Mouse (Mus musculus): ENCODE measurements around the gene Inpp5k. TPM values are rescaled to one million over a fixed set of nuclear protein-coding genes. Genes with fewer than 3 reads are reported as not detected.

Inpp5k gene
- polyA plus RNA-seq (2014; fragmentation: Nextera tagmentation; extraction: Ambion mirVana), result 42.3 and 44.9 TPM in 2 replicates

DNA sequence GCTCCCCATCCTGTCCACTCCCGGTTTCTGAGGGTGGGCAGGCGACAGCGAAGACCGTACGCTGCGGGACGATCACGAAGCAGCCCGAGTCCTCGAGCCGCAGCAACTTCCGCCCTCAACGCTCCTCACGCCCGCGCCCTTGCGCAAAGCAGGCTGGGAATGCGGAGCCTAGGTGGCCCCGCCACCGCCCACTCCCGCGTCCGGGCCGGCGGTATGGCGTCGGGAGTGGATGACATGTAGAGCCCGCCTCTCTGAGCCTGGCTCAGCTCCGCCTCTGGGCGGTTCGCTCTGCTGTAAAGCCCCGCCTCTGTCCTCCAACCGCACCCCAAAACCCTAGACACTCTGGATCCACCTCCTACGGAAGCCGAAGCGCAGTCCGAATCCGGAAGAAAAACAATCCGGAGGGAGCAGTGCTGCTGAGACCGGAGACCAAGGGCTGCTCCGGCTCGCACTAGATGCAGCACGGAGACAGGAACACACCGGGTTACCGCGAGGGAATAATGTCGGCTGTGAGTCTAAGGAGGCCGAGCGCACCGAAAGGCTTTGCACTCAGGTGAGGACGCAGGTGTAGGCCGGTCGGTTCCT, at the start of gene Inpp5k:
Gene Inpp5k (plus strand): TSS at position 344 of the 585 bp plus-strand sequence.
- peak within 1 kb of the TSS; percentile 79 for H3K4me2 ChIP-seq (replicated peaks)
- peaks cover 53% of the 10 kb centered on the region for H3K36me3 ChIP-seq (replicated peaks; ENCODE audit: control insufficient read depth, insufficient read depth)
- DNase-seq (ENCODE audit: low spot score), result peak; percentile 95
- peak; percentile 99 for ATAC-seq (ENCODE audit: low FRiP score)
- H3K4me1 ChIP-seq (replicated peaks; ENCODE audit: control insufficient read depth, insufficient read depth, low read length), result peaks cover 22% of the 10 kb centered on the region
- WGBS, result under 1% methylated on average over 53 of the region's 53 CpGs
- no peaks in the 10 kb centered on the region for H3K27me3 ChIP-seq (ENCODE audit: control insufficient read depth, insufficient read depth, low read length)
- peak within 1 kb of the TSS; percentile 72 for H3K4me3 ChIP-seq (replicated peaks; ENCODE audit: low read length)
- no peaks in the 10 kb centered on the region for H3K9me3 ChIP-seq (ENCODE audit: control insufficient read depth, low read length)
- peak within 1 kb of the TSS; percentile 84 for H3K27ac ChIP-seq
- peak within 1 kb of the TSS; percentile 75 for H3K9ac ChIP-seq

DNA sequence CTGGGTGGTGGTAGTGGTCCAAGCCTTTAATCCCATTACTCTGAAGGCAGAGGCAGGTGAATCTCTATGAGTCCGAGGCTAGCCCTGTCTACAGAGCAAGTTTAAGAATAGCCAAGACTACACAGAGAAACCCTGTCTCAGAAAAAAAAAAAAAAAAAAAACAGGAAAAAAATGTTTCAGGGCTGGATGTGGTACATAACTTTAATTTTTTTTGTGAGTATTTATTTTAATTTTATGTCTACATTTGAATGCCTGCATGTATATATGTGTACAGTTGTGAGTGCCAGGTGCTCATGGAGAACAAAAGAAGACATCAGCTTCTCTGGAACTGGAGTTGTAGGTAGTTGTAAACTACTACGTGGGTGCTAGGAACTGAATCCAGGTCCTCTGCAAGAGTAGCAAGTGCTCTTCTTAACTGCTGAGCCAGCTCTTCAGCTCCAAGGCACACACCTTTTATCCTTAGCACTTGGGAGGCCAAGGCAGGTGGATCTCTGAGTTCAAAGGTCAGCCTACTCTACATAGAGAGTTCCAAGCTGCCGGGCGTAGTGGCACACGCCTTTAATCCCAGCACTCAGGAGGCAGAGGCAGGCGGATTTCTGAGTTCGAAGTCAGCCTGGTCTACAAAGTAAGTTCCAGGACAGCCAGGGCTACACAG, 49.2 kb upstream of the Inpp5k start:
- Histone ChIP-seq H3K27ac (no peak overlapping the region), H3K9me3 (ENCODE audit: control insufficient read depth, low read length) (no peaks in the 10 kb centered on the region), H3K36me3 (replicated peaks; ENCODE audit: control insufficient read depth, insufficient read depth) (no peaks in the 10 kb centered on the region), H3K4me3 (replicated peaks; ENCODE audit: low read length) (no peak overlapping the region), H3K27me3 (ENCODE audit: control insufficient read depth, insufficient read depth, low read length) (no peaks in the 10 kb centered on the region), H3K4me1 (replicated peaks; ENCODE audit: control insufficient read depth, insufficient read depth, low read length) (no peaks in the 10 kb centered on the region), H3K9ac (no peak overlapping the region), H3K4me2 (replicated peaks) (no peak overlapping the region)
- no peak for DNase-seq (ENCODE audit: low spot score)
- 95% methylated on average over 7 of the region's 7 CpGs for WGBS
- no peak for ATAC-seq (ENCODE audit: low FRiP score)

DNA sequence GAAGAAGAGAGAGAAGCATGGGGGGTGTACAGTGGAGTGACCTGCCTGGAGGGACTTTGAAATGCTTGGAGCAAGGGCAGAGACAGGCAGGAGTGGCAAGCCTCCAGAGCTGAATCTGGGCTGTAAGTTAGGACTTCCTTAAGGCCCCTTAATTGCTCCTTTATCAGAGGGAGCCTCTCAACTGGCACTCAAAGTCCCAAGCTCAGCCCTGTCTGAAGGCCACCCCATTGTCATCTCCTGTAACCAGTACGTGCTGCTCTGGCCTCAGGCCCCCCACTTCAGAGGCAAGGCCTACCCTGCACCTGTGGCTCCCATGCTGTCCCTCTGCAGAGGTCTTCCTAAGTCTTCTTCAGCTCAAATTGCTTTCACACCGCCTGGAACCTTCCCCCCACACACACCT, 47.3 kb upstream of the Inpp5k start:
- ATAC-seq (ENCODE audit: low FRiP score) (no peak), DNase-seq (ENCODE audit: low spot score) (no peak)
- no peak overlapping the region for H3K9ac ChIP-seq
- no peaks in the 10 kb centered on the region for H3K36me3 ChIP-seq (replicated peaks; ENCODE audit: control insufficient read depth, insufficient read depth)
- no peaks in the 10 kb centered on the region for H3K9me3 ChIP-seq (ENCODE audit: control insufficient read depth, low read length)
- H3K27me3 ChIP-seq (ENCODE audit: control insufficient read depth, insufficient read depth, low read length), result no peaks in the 10 kb centered on the region
- H3K4me2 ChIP-seq (replicated peaks), result no peak overlapping the region
- no peak overlapping the region for H3K27ac ChIP-seq
- no peak overlapping the region for H3K4me3 ChIP-seq (replicated peaks; ENCODE audit: low read length)
- 78% methylated on average over 2 of the region's 2 CpGs for WGBS
- peaks cover 5% of the 10 kb centered on the region; the same call in 1 of the 2 replicates for H3K4me1 ChIP-seq (replicated peaks; ENCODE audit: control insufficient read depth, insufficient read depth, low read length)

DNA sequence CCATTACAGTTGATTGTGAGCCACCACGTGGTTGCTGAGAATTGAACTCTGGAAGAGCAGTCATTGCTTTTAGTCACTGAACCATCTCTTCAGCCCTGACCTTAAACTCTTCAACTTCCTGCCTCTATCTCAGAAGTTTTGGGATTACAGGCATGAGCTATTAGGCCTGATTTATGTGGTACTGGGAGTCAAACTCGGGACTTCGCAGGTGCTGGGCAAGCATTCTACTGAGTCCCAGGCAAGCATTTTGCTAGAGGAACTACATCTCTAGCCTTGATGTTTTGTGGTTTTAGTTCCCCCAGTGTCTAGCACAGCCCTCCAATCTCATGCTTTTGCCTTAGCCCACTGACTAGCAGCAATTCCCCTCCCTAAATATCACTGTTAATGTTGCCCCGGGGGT, 45.7 kb upstream of the Inpp5k start:
- Histone ChIP-seq H3K9ac (no peak overlapping the region), H3K4me1 (replicated peaks; ENCODE audit: control insufficient read depth, insufficient read depth, low read length) (peaks cover 20% of the 10 kb centered on the region)
- ATAC-seq (ENCODE audit: low FRiP score), result no peak

DNA sequence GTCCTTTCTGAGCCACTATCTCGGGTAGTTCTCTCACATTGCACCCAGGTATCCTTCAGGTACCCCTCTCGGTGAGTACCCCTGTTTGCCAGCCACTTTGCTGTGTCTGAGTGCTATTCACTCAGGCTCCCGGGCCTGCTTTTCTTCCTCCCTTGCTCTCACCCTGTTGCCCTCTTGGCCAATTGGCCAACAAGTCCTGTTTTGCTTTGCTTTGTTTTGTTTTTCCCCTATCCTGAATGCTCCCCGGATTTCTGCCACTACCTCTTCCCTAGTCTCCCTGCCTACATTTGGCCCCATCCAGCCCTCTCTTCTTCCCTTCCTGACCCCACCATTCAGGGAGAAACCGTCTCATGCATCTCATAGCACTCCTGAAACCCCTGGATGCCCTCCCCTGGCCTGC, 44.8 kb upstream of the Inpp5k start:
- peaks cover 25% of the 10 kb centered on the region for H3K4me1 ChIP-seq (replicated peaks; ENCODE audit: control insufficient read depth, insufficient read depth, low read length)
- no peak overlapping the region for H3K27ac ChIP-seq
- no peak overlapping the region for H3K9ac ChIP-seq
- H3K4me3 ChIP-seq (replicated peaks; ENCODE audit: low read length), result no peak overlapping the region
- H3K9me3 ChIP-seq (ENCODE audit: control insufficient read depth, low read length), result no peaks in the 10 kb centered on the region
- no peak for ATAC-seq (ENCODE audit: low FRiP score)
- 83% methylated on average over 5 of the region's 5 CpGs for WGBS
- no peaks in the 10 kb centered on the region for H3K36me3 ChIP-seq (replicated peaks; ENCODE audit: control insufficient read depth, insufficient read depth)
- no peak for DNase-seq (ENCODE audit: low spot score)
- H3K4me2 ChIP-seq (replicated peaks), result no peak overlapping the region
- no peaks in the 10 kb centered on the region for H3K27me3 ChIP-seq (ENCODE audit: control insufficient read depth, insufficient read depth, low read length)

More for the DNA sequence above, 45.7 kb upstream of the Inpp5k start:
- Histone ChIP-seq H3K27me3 (ENCODE audit: control insufficient read depth, insufficient read depth, low read length) (no peaks in the 10 kb centered on the region), H3K36me3 (replicated peaks; ENCODE audit: control insufficient read depth, insufficient read depth) (no peaks in the 10 kb centered on the region), H3K9me3 (ENCODE audit: control insufficient read depth, low read length) (no peaks in the 10 kb centered on the region), H3K4me2 (replicated peaks) (no peak overlapping the region), H3K4me3 (replicated peaks; ENCODE audit: low read length) (no peak overlapping the region), H3K27ac (no peak overlapping the region)
- 87% methylated on average over 4 of the region's 4 CpGs for WGBS
- DNase-seq (ENCODE audit: low spot score), result no peak

DNA sequence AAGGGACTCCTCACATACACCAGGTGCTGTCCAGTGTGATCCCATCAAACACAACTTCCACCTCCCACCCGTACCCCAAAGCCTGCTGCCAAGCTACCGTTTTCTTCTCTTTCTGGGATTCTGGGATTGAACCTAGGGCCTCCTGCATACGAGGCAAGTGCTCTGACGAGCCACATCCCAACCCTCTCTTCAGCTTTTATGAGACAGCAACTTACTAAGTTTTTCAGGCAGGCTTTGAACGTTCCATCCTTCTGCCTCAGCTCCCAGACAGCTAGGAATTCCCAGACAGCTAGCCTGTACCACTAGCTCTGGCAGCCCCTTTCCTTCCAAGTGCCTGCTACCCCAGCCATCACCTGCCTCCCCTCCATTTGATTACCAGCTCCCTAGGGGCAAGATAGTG, 43.8 kb upstream of the Inpp5k start:
- H3K9me3 ChIP-seq (ENCODE audit: control insufficient read depth, low read length), result no peaks in the 10 kb centered on the region
- no peak overlapping the region for H3K4me3 ChIP-seq (replicated peaks; ENCODE audit: low read length)
- H3K4me1 ChIP-seq (replicated peaks; ENCODE audit: control insufficient read depth, insufficient read depth, low read length), result peaks cover 25% of the 10 kb centered on the region
- no peaks in the 10 kb centered on the region for H3K27me3 ChIP-seq (ENCODE audit: control insufficient read depth, insufficient read depth, low read length)
- no peaks in the 10 kb centered on the region for H3K36me3 ChIP-seq (replicated peaks; ENCODE audit: control insufficient read depth, insufficient read depth)
- H3K9ac ChIP-seq, result peak overlapping the region; percentile 97; the same call in 1 of the 2 replicates
- 83% methylated on average over 5 of the region's 5 CpGs for WGBS
- peak overlapping the region; percentile 87 for H3K4me2 ChIP-seq (replicated peaks)
- no peak for ATAC-seq (ENCODE audit: low FRiP score)
- no peak for DNase-seq (ENCODE audit: low spot score)
- H3K27ac ChIP-seq, result 0 out of 2 replicates have a peak overlapping the region, but pooled peaks have one; percentile 91

DNA sequence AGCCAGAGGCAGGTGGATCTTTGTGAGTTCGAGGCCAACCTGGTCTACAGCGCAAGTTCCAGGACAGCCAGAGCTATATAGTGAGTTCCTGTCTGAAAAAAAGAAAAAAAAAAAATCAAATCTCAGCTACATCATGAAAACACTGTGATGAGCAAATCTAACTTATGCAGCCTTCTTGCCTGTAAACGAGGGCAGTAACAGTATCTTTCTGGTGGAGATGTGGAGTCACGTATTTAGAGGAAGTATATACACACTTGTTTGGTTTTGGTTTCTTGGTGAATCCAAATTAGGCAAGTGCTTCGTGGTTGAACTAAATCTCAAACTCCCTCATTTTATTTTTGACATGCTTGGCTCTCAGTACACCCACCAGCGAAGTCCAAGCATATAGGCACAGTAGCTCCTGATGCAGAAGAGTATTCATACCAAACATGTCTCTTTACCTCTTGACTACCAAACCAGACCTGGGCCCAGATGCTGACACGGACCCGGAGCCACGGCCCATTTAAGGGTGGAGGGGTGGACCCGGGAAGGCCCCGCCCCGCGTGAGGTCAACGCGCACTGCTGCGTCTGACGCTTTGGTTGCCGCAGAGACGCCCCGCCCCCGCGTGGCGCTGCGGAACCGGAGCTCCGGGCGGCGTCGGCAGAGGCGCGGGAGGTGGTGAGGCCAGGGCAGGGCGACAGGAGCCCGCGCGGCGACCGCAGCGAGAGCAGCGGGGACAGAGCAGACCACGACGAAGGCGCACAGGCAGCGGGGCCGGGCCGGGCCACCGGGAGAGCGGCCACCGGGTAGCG, 43.1 kb upstream of the Inpp5k start, which contains the start of gene Pitpna:
Gene Pitpna (plus strand): TSS at position 605 of the 792 bp plus-strand sequence.
- peak within 1 kb of the TSS; percentile 97 for H3K9ac ChIP-seq
- H3K27ac ChIP-seq, result peak within 1 kb of the TSS; percentile 91
- peaks cover 5% of the 10 kb centered on the region; the same call in 1 of the 2 replicates for H3K36me3 ChIP-seq (replicated peaks; ENCODE audit: control insufficient read depth, insufficient read depth)
- ATAC-seq (ENCODE audit: low FRiP score) (peak; percentile 94), DNase-seq (ENCODE audit: low spot score) (peak; percentile 92)
- peaks cover 25% of the 10 kb centered on the region for H3K4me1 ChIP-seq (replicated peaks; ENCODE audit: control insufficient read depth, insufficient read depth, low read length)
- H3K9me3 ChIP-seq (ENCODE audit: control insufficient read depth, low read length), result no peaks in the 10 kb centered on the region
- no peaks in the 10 kb centered on the region for H3K27me3 ChIP-seq (ENCODE audit: control insufficient read depth, insufficient read depth, low read length)
- H3K4me3 ChIP-seq (replicated peaks; ENCODE audit: low read length), result peak within 1 kb of the TSS; percentile 94
- H3K4me2 ChIP-seq (replicated peaks), result peak within 1 kb of the TSS; percentile 87
- 4% methylated on average over 46 of the region's 49 CpGs for WGBS

DNA sequence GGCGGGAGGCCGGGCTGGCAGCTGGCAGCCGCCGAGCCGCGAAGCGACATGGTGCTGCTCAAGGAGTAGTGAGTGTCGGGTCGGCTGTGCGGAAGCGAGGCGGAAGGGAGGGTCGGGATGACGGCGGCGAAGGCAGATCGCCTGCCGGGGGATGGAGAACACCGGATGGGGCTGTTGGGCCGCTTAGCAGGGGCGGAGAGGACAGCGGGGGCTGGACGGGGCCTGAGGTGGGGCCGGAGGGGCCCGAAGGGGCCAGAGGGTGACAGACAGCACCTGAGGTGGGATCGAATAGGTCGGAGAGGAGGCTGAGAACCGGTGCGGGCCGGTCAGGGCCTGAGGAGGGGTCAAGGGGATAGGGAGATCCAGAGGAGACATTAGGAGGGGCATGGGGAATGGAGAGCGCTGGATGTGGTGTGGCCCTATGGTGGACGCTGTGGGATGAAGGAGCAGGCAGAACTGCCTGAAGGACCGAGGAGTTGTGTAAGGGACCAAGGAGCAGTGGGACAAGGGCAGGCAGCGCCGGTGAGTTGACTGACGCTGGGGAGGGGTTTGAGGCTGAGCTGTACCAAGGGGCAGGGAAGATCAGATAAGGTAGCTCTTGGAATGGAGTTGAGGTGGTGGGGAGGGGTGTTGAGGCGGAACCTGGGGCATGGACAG, 42.4 kb upstream of the Inpp5k start:
- Histone ChIP-seq H3K27me3 (ENCODE audit: control insufficient read depth, insufficient read depth, low read length) (no peaks in the 10 kb centered on the region), H3K9ac (peak overlapping the region; percentile 97), H3K4me3 (replicated peaks; ENCODE audit: low read length) (peak overlapping the region; percentile 94), H3K9me3 (ENCODE audit: control insufficient read depth, low read length) (no peaks in the 10 kb centered on the region), H3K4me2 (replicated peaks) (peak overlapping the region; percentile 87), H3K27ac (peak overlapping the region; percentile 91), H3K36me3 (replicated peaks; ENCODE audit: control insufficient read depth, insufficient read depth) (peaks cover 12% of the 10 kb centered on the region), H3K4me1 (replicated peaks; ENCODE audit: control insufficient read depth, insufficient read depth, low read length) (peaks cover 25% of the 10 kb centered on the region)
- DNase-seq (ENCODE audit: low spot score), result no peak
- ATAC-seq (ENCODE audit: low FRiP score), result peak; percentile 77
- 1% methylated on average over 37 of the region's 37 CpGs for WGBS

DNA sequence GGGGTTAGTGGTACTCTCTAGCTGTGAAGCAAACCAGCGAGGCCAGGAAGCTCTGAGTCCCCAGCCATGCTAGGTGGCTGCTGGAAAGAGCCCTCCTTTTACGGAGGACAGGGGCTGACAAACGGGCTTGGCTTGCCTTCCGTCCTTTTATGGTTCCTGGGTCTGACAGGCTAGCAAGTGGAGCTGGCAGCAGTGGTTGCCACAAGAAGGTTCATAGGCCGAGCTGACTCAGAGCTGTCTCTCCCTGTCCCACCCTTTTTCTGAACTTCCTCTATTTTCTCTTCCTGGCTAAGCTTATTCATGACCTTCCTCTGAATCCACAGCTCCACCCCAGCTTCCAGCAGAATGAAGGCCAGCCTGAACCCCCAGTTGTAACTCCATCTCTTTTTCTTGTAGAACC, 38.2 kb upstream of the Inpp5k start:
- Histone ChIP-seq H3K9ac (no peak overlapping the region), H3K4me3 (replicated peaks; ENCODE audit: low read length) (no peak overlapping the region), H3K9me3 (ENCODE audit: control insufficient read depth, low read length) (no peaks in the 10 kb centered on the region), H3K4me1 (replicated peaks; ENCODE audit: control insufficient read depth, insufficient read depth, low read length) (peaks cover 22% of the 10 kb centered on the region), H3K27me3 (ENCODE audit: control insufficient read depth, insufficient read depth, low read length) (no peaks in the 10 kb centered on the region), H3K27ac (no peak overlapping the region), H3K4me2 (replicated peaks) (no peak overlapping the region), H3K36me3 (replicated peaks; ENCODE audit: control insufficient read depth, insufficient read depth) (peaks cover 52% of the 10 kb centered on the region)
- 90% methylated on average over 5 of the region's 5 CpGs for WGBS
- no peak for DNase-seq (ENCODE audit: low spot score)
- ATAC-seq (ENCODE audit: low FRiP score), result no peak

Data from hindbrain, embryonic 14.5 days (tissue).